Comparison of ENCODE assay signal across 7 mouse cellular contexts in the genomic region with DNA sequence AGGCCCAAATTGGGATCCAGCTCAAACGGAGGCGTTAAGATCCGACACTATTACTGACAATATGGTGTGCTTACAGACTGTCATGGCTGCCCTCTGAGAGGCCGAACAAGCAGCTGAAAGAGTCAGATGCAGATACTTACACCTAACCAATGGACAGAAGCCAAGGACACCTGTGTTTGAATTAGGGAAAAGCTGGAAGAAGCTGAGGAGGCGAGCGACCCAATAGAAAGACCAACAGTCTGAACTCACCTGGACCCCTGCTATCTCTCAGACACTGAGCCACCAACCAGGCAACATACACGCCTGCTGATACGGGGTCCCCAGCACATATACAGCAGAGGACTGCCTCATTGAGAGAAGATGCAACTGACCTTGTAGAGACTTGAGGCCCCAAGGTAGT. TPM values are rescaled to one million over a fixed set of nuclear protein-coding genes. Genes with fewer than 3 reads are reported as not detected.
DNase-seq lines count a peak whose midpoint lies in the region; ATAC-seq lines count a peak whose summit lies in the region.

A gene (plus strand): TSS at position 301 of the 400 bp plus-strand sequence.

- H3K27ac ChIP-seq in liver, embryonic 12.5 days: no peak within 1 kb of the TSS
- no peak within 1 kb of the TSS for H3K27ac ChIP-seq in embryonic facial prominence, embryonic 13.5 days
- no peak within 1 kb of the TSS for H3K27ac ChIP-seq in intestine, embryonic 15.5 days
- H3K27ac ChIP-seq in neural tube, embryonic 14.5 days (ENCODE audit: low read depth, low read length): no peak within 1 kb of the TSS

- H3K9me3 ChIP-seq in liver, embryonic 12.5 days (replicated peaks): no peaks in the 10 kb centered on the region
- no peaks in the 10 kb centered on the region for H3K9me3 ChIP-seq in embryonic facial prominence, embryonic 13.5 days
- H3K9me3 ChIP-seq in intestine, embryonic 15.5 days: no peaks in the 10 kb centered on the region
- no peaks in the 10 kb centered on the region for H3K9me3 ChIP-seq in neural tube, embryonic 14.5 days (ENCODE audit: control insufficient read depth, low read length)

- H3K4me2 ChIP-seq in liver, embryonic 12.5 days: no peak within 1 kb of the TSS
- no peak within 1 kb of the TSS for H3K4me2 ChIP-seq in embryonic facial prominence, embryonic 13.5 days
- no peak within 1 kb of the TSS for H3K4me2 ChIP-seq in intestine, embryonic 15.5 days (replicated peaks)
- H3K4me2 ChIP-seq in neural tube, embryonic 14.5 days (ENCODE audit: low read depth, low read length): no peak within 1 kb of the TSS

- ATAC-seq in liver, embryonic 12.5 days: no peak
- no peak for ATAC-seq in embryonic facial prominence, embryonic 13.5 days (ENCODE audit: insufficient number of reproducible peaks, insufficient read depth, low FRiP score, low TSS enrichment, low read depth)
- ATAC-seq in intestine, embryonic 15.5 days: no peak
- no peak for ATAC-seq in neural tube, embryonic 14.5 days (ENCODE audit: low read depth)

- H3K4me3 ChIP-seq in liver, embryonic 12.5 days: no peak within 1 kb of the TSS
- no peak within 1 kb of the TSS for H3K4me3 ChIP-seq in embryonic facial prominence, embryonic 13.5 days
- no peak within 1 kb of the TSS for H3K4me3 ChIP-seq in intestine, embryonic 15.5 days (replicated peaks)
- H3K4me3 ChIP-seq in neural tube, embryonic 14.5 days (ENCODE audit: low read depth, low read length): no peak within 1 kb of the TSS

- H3K36me3 ChIP-seq in liver, embryonic 12.5 days: no peaks in the 10 kb centered on the region
- no peaks in the 10 kb centered on the region for H3K36me3 ChIP-seq in embryonic facial prominence, embryonic 13.5 days
- H3K36me3 ChIP-seq in intestine, embryonic 15.5 days: no peaks in the 10 kb centered on the region
- H3K36me3 ChIP-seq in neural tube, embryonic 14.5 days (ENCODE audit: control insufficient read depth, insufficient read depth, low read length): no peaks in the 10 kb centered on the region

- H3K9ac ChIP-seq in liver, embryonic 12.5 days: no peak within 1 kb of the TSS
- no peak within 1 kb of the TSS for H3K9ac ChIP-seq in embryonic facial prominence, embryonic 13.5 days
- no peak within 1 kb of the TSS for H3K9ac ChIP-seq in intestine, embryonic 15.5 days
- no peak within 1 kb of the TSS for H3K9ac ChIP-seq in neural tube, embryonic 14.5 days (replicated peaks; ENCODE audit: low read depth, low read length)

- no peaks in the 10 kb centered on the region for H3K27me3 ChIP-seq in liver, embryonic 12.5 days (replicated peaks)
- no peaks in the 10 kb centered on the region for H3K27me3 ChIP-seq in embryonic facial prominence, embryonic 13.5 days
- no peaks in the 10 kb centered on the region for H3K27me3 ChIP-seq in intestine, embryonic 15.5 days (replicated peaks)
- H3K27me3 ChIP-seq in neural tube, embryonic 14.5 days (ENCODE audit: control insufficient read depth, insufficient read depth, low read length): no peaks in the 10 kb centered on the region

- WGBS in liver, embryonic 12.5 days (ENCODE audit: insufficient replicate concordance): 80% methylated on average over 8 of the region's 8 CpGs
- WGBS in embryonic facial prominence, embryonic 13.5 days: 93% methylated on average over 8 of the region's 8 CpGs
- 93% methylated on average over 8 of the region's 8 CpGs for WGBS in intestine, embryonic 15.5 days
- 96% methylated on average over 8 of the region's 8 CpGs for WGBS in neural tube, embryonic 14.5 days

- DNase-seq in liver (no peak), adipocyte (ENCODE audit: low spot score) (no peak)
- no peak for DNase-seq in gastrocnemius, adult 8-10 months (ENCODE audit: low spot score in 2 of 2)

- no peaks in the 10 kb centered on the region for H3K4me1 ChIP-seq in liver, embryonic 12.5 days
- no peaks in the 10 kb centered on the region for H3K4me1 ChIP-seq in embryonic facial prominence, embryonic 13.5 days
- H3K4me1 ChIP-seq in intestine, embryonic 15.5 days (replicated peaks): no peaks in the 10 kb centered on the region
- no peaks in the 10 kb centered on the region for H3K4me1 ChIP-seq in neural tube, embryonic 14.5 days (ENCODE audit: control insufficient read depth, insufficient read depth, low read length)

RNA-seq across cellular contexts. Expression of the gene that starts here (rescaled TPM):
- polyA plus RNA-seq in liver, embryonic 12.5 days (2016; fragmentation: Nextera tagmentation; extraction: Ambion mirVana): 11.9 and 12.1 TPM in 2 replicates
- polyA plus RNA-seq in embryonic facial prominence, embryonic 13.5 days (2015; fragmentation: Nextera tagmentation; extraction: Ambion mirVana): 28.5 and 34.0 TPM in 2 replicates
- polyA plus RNA-seq in intestine, embryonic 15.5 days (2015; fragmentation: Nextera tagmentation; extraction: Ambion mirVana): 19.1 and 22.8 TPM in 2 replicates
- polyA plus RNA-seq in neural tube, embryonic 14.5 days (2014; fragmentation: Nextera tagmentation; extraction: Ambion mirVana): 19.3 and 21.8 TPM in 2 replicates
- total RNA-seq in gastrocnemius, adult 8-10 months (2022): 1 to 10 TPM; 2.2 to 3.1 (median 2.6) TPM
